Mouse (Mus musculus) embryo, embryonic 11 days (tissue): ENCODE results near the gene Napsa.

Experiments used
- DNase-seq: peaks from one replicate; pipeline ENCODE4 v3.0.0-alpha.2; 2015

Napsa gene

GRCm38 (mm10) chr7:44538756-44539624, 33.2 kb upstream of the Napsa start:
- no peak for DNase-seq

GRCm38 (mm10) chr7:44542555-44542954, 29.6 kb upstream of the Napsa start:
- no peak for DNase-seq

- DNase-seq = no peak
These were observed 29.1 kb upstream of the Napsa start for GRCm38 (mm10) chr7:44543071-44543470.

GRCm38 (mm10) chr7:44546274-44546673, 25.9 kb upstream of the Napsa start:
- no peak for DNase-seq

GRCm38 (mm10) chr7:44547041-44547440, 25.1 kb upstream of the Napsa start:
- no peak for DNase-seq

- DNase-seq = peak; percentile 18
These were observed 24.5 kb upstream of the Napsa start for GRCm38 (mm10) chr7:44547725-44548124.

GRCm38 (mm10) chr7:44548497-44549087, 23.6 kb upstream of the Napsa start, which contains the start of gene Pold1:
Gene Pold1, minus strand, starts transcription at chr7:44548849.
- DNase-seq = peak; percentile 100

- no peak for DNase-seq
These were observed 22.4 kb upstream of the Napsa start for GRCm38 (mm10) chr7:44549621-44550408.

GRCm38 (mm10) chr7:44550409-44550678, 21.8 kb upstream of the Napsa start:
- no peak for DNase-seq

- no peak for DNase-seq
These were observed 20.9 kb upstream of the Napsa start for GRCm38 (mm10) chr7:44551301-44551700.

GRCm38 (mm10) chr7:44551731-44552130, 20.4 kb upstream of the Napsa start:
- DNase-seq = no peak

GRCm38 (mm10) chr7:44552141-44552908, 19.9 kb upstream of the Napsa start:
- no peak for DNase-seq

- peak; percentile 93 for DNase-seq
These were observed 18.9 kb upstream of the Napsa start for GRCm38 (mm10) chr7:44553196-44553764.

GRCm38 (mm10) chr7:44553826-44554225, 18.4 kb upstream of the Napsa start, which contains the start of gene Nr1h2:
Gene Nr1h2, minus strand, starts transcription at chr7:44553951.
- DNase-seq = peak; percentile 97

- DNase-seq = no peak
These were observed 14.6 kb upstream of the Napsa start for GRCm38 (mm10) chr7:44557629-44558028.

GRCm38 (mm10) chr7:44560435-44561400, 11.5 kb upstream of the Napsa start:
- DNase-seq = peak; percentile 88

- no peak for DNase-seq
These were observed 8.9 kb upstream of the Napsa start for GRCm38 (mm10) chr7:44563284-44563683.

GRCm38 (mm10) chr7:44564486-44564885, 7.7 kb upstream of the Napsa start:
- DNase-seq = no peak

GRCm38 (mm10) chr7:44565414-44565813, 6.8 kb upstream of the Napsa start:
- no peak for DNase-seq

GRCm38 (mm10) chr7:44568803-44569202, 3.4 kb upstream of the Napsa start:
- no peak for DNase-seq

GRCm38 (mm10) chr7:44570989-44571388, 1.2 kb upstream of the Napsa start:
- no peak for DNase-seq
